Mouse (Mus musculus) megakaryocyte, embryonic 14.5 days (primary cell): ENCODE measurements around the gene Lin9.

Experiments used
- FLI1 ChIP-seq: IDR thresholded peaks from 2 replicates; pipeline ENCODE4 v1.6.1; 2012; ENCODE audit warnings: low read length, inconsistent platforms, mixed read lengths
- GATA1 ChIP-seq: IDR thresholded peaks from 3 replicates; pipeline ENCODE4 v1.6.1; 2012; ENCODE audit warnings: mixed read lengths, low read length, inconsistent platforms, borderline replicate concordance

- TF ChIP-seq GATA1 (no peak), FLI1 (no peak)
These were observed 81.7 kb downstream of the Lin9 start for GRCm38 (mm10) chr1:180722608-180723007.
